Mouse (Mus musculus): ENCODE measurements around the gene Stk39.
A peak's percentile ranks its signal among the peaks of the same experiment; 100 is the strongest.

The Stk39 gene

DNA sequence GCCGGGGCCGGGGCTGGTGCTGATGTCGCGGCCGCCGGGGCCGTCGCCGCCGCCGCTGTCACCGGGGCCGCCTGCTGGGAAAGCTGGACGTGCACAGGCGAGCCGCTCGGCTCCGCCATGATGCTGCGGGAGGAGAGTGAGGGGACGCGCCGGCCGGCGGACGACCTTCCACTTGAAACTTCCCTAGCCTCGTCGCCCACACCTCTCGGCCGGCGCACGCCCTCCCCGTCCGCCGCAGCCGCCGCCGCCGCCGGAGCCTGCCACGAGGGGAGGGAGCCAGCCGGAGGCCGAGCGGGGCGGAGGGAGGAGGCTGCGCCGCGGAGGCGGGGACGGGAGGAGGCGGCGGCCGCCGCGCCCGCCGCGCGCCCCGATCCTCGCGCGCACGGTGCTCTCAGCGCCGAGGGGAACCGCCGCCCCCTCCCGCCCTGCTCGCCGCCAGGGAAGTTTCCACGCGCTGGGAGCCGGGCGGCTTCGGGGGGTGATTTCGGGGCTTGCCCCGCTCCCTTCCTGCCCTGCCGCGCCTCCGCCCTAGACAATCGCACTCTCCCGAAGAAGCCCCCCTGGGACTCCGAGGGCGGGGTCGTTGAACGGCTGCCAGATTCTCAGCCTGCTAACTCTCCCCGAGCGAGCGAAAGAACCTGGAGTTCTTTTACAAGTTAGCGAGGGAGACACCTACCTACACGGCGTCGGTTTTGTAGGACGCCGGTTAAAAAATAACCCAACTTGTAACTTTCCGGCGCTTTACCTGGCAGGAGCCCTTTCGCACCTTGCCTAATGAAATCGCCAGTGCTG lies at the start of gene Stk39:
Gene Stk39, minus strand, starts transcription at position 510 of the 792 bp plus-strand sequence.
- peak; percentile 74 for DNase-seq

- no peak for DNase-seq
Measured at GRCm38 (mm10) chr2:68515409-68515808, 43.3 kb upstream of the Stk39 start.

- no peak for DNase-seq
Measured at GRCm38 (mm10) chr2:68503202-68503601, 31.1 kb upstream of the Stk39 start.

GRCm38 (mm10) chr2:68502734-68503133 lies 30.7 kb upstream of the Stk39 start:
- no peak for DNase-seq

GRCm38 (mm10) chr2:68502236-68502635 lies 30.2 kb upstream of the Stk39 start:
- DNase-seq, result no peak

GRCm38 (mm10) chr2:68486275-68486674 lies 14.2 kb upstream of the Stk39 start:
- no peak for DNase-seq

DNA sequence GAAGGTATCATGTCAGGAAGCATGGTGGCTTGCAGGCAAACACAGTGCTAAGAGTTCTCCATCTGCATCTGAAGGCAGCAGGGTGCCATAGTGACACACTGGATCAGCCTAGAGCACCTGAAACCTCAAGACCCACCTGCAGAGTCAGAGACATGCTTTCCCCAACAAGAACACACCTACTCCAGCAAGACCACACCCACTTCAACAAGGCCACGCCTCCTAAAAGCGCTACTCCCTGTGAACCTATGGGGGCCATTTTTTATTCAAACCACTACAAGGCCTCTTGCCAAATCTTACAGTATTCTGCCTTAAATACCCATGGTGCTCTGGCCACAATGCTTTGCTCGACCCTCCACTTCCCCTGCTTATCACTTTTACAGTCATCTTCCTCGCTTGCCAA lies 13.1 kb upstream of the Stk39 start:
- no peak for DNase-seq

DNA sequence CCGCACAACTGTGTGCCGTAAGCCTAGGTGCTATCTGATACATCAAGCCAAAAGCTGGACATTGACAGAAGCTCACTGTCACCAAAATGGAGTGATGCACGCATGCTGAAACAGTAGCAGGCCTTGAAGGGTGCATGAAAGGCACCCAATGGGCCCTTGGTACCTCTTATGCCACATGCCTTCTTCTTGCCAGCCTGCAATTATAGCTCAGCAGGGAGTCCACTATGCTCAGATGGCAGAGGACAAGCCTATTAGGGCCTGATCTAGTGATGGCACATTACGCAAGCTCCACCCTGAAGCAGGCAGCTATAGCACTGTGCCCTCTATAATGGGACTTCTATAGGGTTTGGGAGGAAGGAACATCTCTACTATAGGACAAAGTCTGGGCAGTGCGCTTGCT lies 10.8 kb upstream of the Stk39 start:
- DNase-seq, result no peak

DNA sequence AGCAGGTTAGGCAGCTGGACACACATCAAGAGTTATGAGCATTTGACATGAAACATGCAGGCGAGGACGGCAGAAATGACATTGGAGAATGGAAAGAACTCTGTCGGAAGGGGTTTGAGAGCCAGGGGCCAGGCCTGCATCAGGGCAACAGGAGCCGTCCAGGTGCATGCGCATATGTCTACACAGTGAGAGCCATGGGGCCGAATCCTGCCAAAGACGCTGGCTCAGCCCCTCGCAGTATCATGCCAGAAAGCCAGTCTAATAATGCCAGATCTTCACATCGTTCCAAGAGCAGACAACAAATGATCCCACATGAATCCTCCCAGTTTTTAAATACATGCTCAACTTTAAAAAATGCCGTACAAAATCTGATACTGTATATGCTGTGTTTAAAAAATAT lies 7.8 kb upstream of the Stk39 start:
- peak; percentile 83 for DNase-seq

DNA sequence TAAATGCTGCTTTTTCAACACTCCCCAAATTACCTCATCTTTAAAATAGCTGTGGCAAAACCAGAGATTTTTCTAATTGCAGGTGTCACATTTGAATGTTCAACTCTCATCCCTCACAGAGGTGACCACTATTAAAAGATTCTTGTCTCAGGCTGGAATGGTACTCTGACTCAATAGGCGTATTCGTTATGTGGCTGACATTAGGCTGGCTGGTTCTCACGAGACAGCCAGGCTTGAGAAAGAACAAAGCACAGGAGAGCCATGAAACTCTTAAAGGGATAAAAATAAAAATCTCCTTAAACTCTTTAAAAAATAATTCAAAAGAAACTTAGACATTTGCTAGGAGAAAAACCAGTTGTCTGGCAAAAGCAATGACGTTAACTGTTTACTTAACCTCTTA lies 853 bp upstream of the Stk39 start:
- no peak for DNase-seq

DNA sequence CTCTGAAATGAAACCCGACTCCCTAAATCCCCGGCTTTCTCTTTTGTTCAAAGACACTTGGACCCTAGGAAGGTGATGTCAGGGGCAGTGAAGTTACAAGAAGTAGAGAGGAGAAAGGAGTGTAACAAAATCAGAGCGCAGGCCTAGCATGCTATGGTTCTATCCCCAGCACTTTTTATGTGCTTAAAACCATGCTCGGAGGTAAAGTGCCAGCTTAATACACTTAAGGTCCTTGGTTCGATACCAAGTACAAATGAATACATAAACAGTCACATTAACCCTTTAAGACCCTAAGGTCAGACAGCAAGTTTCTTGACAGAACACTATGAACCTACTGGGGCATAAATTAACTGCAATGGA lies 463 bp upstream of the Stk39 start:
- no peak for DNase-seq

DNA sequence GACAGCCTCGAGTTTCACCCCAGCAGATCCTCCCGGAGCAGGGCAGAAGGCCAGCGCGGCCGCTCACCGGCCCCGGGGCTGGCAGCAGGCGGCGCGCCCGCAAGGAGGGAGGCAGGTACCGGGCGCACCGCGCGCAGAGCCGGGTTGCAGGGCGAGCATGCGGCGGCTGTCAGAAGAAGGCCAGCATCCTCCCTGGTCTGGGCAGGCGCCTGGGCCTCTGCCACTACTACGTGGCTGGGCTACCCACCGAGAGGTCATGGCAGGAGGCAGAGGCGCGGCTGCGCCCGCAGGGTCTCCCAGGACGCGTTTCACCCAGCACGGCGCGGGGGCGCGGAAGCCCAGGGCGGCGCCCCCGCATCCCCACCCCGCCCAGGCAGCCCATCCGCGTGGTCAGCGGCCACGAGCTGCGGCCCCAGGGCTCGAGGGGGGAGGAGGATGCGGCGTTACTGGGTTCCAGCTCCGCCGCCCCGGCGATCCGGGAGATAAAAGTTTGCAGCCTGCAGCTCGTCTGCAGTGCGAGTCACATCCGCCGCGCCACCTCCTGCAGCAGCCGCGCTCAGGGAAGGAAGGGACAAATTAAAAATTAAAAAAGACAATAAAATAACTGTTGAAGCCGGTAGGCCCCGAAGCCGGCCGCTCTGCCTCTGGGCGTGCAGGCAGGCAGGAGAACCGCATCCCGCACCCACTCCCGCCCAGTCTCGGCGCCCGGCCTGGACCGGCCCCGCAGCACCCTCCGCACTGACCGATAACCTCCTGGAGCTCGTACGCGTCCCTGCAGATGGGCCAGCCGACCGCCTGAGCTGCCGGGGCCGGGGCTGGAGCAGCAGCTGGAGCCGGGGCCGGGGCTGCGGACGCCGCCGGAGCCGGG lies 943 bp downstream of the Stk39 start:
- DNase-seq, result peak; percentile 81

- no peak for DNase-seq
Measured at GRCm38 (mm10) chr2:68469491-68469890, 2.6 kb downstream of the Stk39 start.

- no peak for DNase-seq
Measured at GRCm38 (mm10) chr2:68468698-68469097, 3.4 kb downstream of the Stk39 start.

- no peak for DNase-seq
Measured at GRCm38 (mm10) chr2:68468259-68468658, 3.8 kb downstream of the Stk39 start.

GRCm38 (mm10) chr2:68467085-68467978 lies 4.7 kb downstream of the Stk39 start:
- DNase-seq, result no peak

DNA sequence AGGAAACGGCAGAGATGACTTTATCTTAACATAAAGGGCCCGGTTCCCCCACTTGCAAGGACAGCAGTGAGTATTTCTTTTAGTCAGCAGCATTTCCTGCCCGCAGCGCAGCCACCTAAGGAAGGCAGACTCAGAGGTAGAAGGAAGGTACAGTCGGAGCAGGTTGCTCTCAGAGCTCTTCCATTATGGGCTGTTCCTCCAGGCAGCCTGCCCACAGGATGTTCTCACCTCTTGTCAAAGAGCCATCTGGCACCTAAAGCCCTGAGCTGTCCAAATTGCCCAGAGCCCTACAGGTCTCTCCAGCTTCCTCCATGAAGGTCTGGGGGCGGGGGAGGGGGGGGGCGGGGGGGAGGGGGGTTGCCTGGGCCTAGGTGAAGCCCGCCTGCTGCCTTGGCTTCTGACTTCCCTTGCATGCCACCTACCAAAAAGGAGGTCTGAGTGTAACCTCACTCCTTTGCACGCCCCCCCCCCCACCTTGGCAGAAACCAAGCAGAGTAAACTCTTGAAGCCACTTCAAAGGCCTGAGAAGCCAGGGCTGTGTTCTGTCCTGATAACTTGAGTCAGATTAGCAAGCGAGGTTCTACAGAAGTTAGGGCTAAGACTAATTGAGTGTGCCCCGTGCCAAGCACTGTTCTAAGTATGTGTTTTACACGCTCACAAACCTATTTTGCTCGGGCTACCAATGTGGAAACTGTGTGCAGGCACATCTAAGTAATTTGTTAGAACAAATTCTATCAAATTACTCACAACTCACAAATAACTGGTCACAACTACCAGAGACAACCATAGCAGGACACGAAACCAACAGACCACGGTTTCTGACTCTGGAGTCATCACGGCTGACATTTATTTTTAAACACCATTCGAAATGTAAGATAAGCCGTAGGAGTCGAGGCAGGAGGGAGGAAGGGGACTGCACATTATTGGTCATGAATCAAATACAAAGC lies 5.7 kb downstream of the Stk39 start:
- peak; percentile 94 for DNase-seq

DNA sequence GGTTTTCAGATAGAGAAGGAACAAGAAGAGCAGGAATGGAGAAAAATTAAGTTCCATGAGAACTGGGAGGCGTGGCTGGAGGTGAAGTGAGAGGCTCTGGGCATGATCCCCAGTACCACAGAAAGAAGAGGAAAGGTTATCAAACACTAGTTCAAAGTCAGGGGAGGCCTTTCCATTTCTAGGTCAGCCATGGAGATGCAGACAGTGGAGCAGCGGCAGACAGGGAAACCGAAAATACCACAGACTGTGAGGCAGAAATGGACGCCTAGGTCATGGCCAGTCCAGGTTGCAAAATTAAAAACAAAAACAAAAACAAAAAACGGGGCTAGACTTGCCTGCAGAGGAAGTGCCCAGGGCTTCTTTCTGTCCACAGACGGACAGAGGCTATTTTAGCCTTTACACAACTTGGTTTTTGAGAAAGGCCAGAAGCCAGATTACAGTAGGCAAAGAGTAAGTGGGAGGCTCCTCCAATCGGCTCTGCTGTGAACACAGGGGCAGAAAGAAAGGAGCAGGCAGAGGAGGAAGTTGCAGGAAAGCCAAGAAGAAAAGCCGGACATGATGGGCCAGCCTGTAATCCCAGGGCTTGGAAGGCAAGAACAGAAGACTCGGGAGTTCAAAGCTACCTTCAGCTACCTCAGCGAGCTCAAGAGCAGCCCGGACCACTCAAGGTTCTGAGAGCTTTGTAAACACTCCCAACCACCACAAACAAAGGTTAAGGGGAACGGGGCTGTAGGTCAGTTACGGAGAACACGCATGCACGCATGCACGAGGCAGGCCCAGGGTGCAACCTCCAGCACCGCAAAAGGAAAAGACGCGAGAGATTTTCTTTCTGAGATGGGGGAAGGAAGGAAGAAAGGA lies 6.6 kb downstream of the Stk39 start:
- no peak for DNase-seq

GRCm38 (mm10) chr2:68464456-68464855 lies 7.6 kb downstream of the Stk39 start:
- DNase-seq, result no peak

- no peak for DNase-seq
Measured at GRCm38 (mm10) chr2:68463801-68464200, 8.3 kb downstream of the Stk39 start.

- no peak for DNase-seq
Measured at GRCm38 (mm10) chr2:68458115-68458514, 14.0 kb downstream of the Stk39 start.

Data from cerebellum, adult 8-10 months (tissue).